Comparison of ENCODE assay signal across 8 mouse cellular contexts in the genomic region with DNA sequence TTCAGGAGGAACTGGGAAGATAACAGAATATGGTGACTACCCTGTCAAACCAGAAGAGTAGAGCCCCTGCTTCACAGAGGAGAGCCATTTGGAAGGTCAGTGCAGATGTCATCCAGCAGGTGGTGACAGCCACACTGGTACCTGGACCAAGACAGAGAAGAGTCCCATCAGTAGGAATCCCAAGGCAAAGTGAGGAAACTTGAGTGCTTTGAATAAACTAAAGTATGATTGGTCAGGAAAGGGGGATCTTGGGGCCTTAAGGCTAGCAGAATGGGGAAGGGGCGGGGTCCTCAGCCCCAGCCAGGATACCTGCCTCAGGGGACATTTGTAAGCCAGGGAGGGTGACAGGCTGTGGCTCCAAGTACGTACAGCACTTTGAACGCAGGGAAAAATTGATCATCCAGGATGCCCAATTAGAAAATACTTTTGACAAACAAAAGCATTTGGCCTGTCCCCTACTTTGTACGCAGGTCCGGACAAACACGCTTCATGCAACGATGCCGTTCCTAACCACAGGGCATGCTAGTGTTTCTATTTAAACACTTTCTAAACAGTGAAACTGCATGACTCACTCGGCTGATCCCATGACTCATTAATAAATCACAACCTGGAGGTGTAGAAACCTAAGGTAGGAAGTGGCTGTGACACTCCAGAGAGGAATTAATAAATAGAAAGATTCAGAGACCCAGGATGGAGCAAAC.
A peak's percentile ranks its signal among the peaks of the same experiment; 100 is the strongest.
DNase-seq lines count a peak whose midpoint lies in the region; ATAC-seq lines count a peak whose summit lies in the region.

No protein-coding gene starts in this region.

- H3K9me3 ChIP-seq in hindbrain, embryonic 10.5 days: no peaks in the 10 kb centered on the region
- H3K9me3 ChIP-seq in hindbrain, embryonic 16.5 days (ENCODE audit: control insufficient read depth, low read length): no peaks in the 10 kb centered on the region

- whole genome bisulfite sequencing in hindbrain, embryonic 10.5 days: 34% methylated on average over 9 of the region's 9 CpGs
- WGBS in hindbrain, embryonic 16.5 days: 36% methylated on average over 9 of the region's 9 CpGs

- H3K36me3 ChIP-seq in hindbrain, embryonic 10.5 days: no peaks in the 10 kb centered on the region
- no peaks in the 10 kb centered on the region for H3K36me3 ChIP-seq in hindbrain, embryonic 16.5 days (ENCODE audit: control insufficient read depth, insufficient read depth, low read length)

- no peak for ATAC-seq in hindbrain, embryonic 16.5 days

- H3K9ac ChIP-seq in hindbrain, embryonic 16.5 days (ENCODE audit: low read depth, low read length): no peak overlapping the region

- H3K27me3 ChIP-seq in hindbrain, embryonic 10.5 days (ENCODE audit: insufficient read depth, poor library complexity, severe bottlenecking): peaks cover 20% of the 10 kb centered on the region
- peaks cover 5% of the 10 kb centered on the region; the same call in 1 of the 2 replicates for H3K27me3 ChIP-seq in hindbrain, embryonic 16.5 days (replicated peaks; ENCODE audit: control insufficient read depth, insufficient read depth, low read length)

- H3K27ac ChIP-seq in hindbrain, embryonic 10.5 days: peak overlapping the region; percentile 46
- no peak overlapping the region for H3K27ac ChIP-seq in hindbrain, embryonic 16.5 days (ENCODE audit: low read depth, low read length)

- no peak overlapping the region for H3K4me3 ChIP-seq in hindbrain, embryonic 10.5 days
- no peak overlapping the region for H3K4me3 ChIP-seq in hindbrain, embryonic 16.5 days (ENCODE audit: low read length)

- no peak for DNase-seq in hindbrain, embryonic 10.5 days (ENCODE audit: low spot score)
- DNase-seq in ES-CJ7 (ENCODE audit: low read depth, low spot score): peak; percentile 83
- peak; percentile 41 for DNase-seq in induced T-regulatory cell, adult 2 months (ENCODE audit: low read depth)
- DNase-seq in lung, postnatal 36 days: peak; percentile 84
- DNase-seq in thymus, adult 18-20 months: no peak
- no peak for DNase-seq in liver
- DNase-seq in thymus, postnatal 10 days (ENCODE audit: low spot score in 2 of 2): no peak

- H3K4me1 ChIP-seq in hindbrain, embryonic 10.5 days (replicated peaks): peaks cover 60% of the 10 kb centered on the region
- peaks cover 17% of the 10 kb centered on the region for H3K4me1 ChIP-seq in hindbrain, embryonic 16.5 days (ENCODE audit: control insufficient read depth, insufficient read depth, low read depth, low read length)

- no peak overlapping the region for H3K4me2 ChIP-seq in hindbrain, embryonic 16.5 days (ENCODE audit: low read length)

Comparison
In these comparisons a context has a peak if more than half of its experiments do, and no peak if none do; other contexts are left out.
1. DNase-seq: peak in ES-CJ7 (single experiment), induced T-regulatory cell, adult 2 months (single experiment) and lung, postnatal 36 days (single experiment); none in hindbrain, embryonic 10.5 days (single experiment), thymus, adult 18-20 months (0 of 2), liver (single experiment) and thymus, postnatal 10 days (0 of 2).